Mouse (Mus musculus) brown adipose tissue, adult 24 weeks (tissue): ENCODE results near the gene Ldah. TPM values are rescaled to one million over a fixed set of nuclear protein-coding genes. Genes with fewer than 3 reads are reported as not detected.

Experiments
- H3K27ac ChIP-seq: fragments of 200-500 bp; replicated peaks from 2 replicates; pipeline ENCODE4 v1.5.1; 2012; ENCODE audit warnings: low read depth, mild to moderate bottlenecking, low read length
- H3K4me1 ChIP-seq: fragments of 200-500 bp; 2 replicates; pipeline ENCODE4 v1.6.1; 2012; ENCODE audit warnings: low read length, mixed read lengths; ENCODE audit not compliant: control insufficient read depth, insufficient read depth, insufficient read length
- H3K4me3 ChIP-seq: fragments of 200-500 bp; 2 replicates; pipeline ENCODE4 v1.5.1; 2012; ENCODE audit warnings: low read depth, mild to moderate bottlenecking, low read length, moderate library complexity; ENCODE audit not compliant: insufficient read depth
- polyA plus RNA-seq: library from polyadenylated mRNA; stranded (reverse); fragments of >200 nt; gene quantifications from 2 replicates; pipeline ENCODE4 v1.2.4, GENCODE M21; 2012; ENCODE audit not compliant: missing spikeins, insufficient read depth, insufficient read length

The Ldah gene
- polyA plus RNA-seq, 1 experiment, result 55.7 TPM

- no peak overlapping the region for H3K27ac ChIP-seq
- peak overlapping the region; percentile 36 for H3K4me3 ChIP-seq
- H3K4me1 ChIP-seq, result no peaks in the 10 kb centered on the region
Observed at GRCm38 (mm10) chr12:8298361-8299142, 90.6 kb downstream of the Ldah start.

- Histone ChIP-seq H3K27ac (no peak overlapping the region), H3K4me3 (no peak overlapping the region), H3K4me1 (no peaks in the 10 kb centered on the region)
Observed at GRCm38 (mm10) chr12:8299143-8300110, 91.5 kb downstream of the Ldah start.

- Histone ChIP-seq H3K4me1 (no peaks in the 10 kb centered on the region), H3K4me3 (no peak overlapping the region), H3K27ac (no peak overlapping the region)
Observed at GRCm38 (mm10) chr12:8300111-8300480, 92.2 kb downstream of the Ldah start.

DNA sequence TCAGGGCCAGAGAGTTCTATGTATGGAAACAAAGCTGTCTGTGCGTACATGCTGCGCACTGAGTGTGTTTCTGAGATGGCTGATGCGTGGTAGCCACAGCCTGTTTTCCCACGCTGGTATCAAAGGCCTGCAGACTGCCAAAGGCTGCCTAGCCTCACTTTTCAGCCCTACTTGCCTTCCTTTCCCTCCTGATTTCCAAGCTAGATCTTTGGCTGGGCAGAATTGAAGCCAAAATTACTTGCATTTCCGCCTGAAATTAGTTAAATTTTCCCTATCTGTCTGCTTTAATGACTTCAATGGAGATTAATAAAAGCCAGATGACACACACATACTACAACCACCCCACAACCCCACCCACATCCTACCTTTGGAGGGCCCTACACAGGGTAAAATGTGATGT lies 92.6 kb downstream of the Ldah start:
- no peak overlapping the region for H3K4me3 ChIP-seq
- no peak overlapping the region for H3K27ac ChIP-seq

DNA sequence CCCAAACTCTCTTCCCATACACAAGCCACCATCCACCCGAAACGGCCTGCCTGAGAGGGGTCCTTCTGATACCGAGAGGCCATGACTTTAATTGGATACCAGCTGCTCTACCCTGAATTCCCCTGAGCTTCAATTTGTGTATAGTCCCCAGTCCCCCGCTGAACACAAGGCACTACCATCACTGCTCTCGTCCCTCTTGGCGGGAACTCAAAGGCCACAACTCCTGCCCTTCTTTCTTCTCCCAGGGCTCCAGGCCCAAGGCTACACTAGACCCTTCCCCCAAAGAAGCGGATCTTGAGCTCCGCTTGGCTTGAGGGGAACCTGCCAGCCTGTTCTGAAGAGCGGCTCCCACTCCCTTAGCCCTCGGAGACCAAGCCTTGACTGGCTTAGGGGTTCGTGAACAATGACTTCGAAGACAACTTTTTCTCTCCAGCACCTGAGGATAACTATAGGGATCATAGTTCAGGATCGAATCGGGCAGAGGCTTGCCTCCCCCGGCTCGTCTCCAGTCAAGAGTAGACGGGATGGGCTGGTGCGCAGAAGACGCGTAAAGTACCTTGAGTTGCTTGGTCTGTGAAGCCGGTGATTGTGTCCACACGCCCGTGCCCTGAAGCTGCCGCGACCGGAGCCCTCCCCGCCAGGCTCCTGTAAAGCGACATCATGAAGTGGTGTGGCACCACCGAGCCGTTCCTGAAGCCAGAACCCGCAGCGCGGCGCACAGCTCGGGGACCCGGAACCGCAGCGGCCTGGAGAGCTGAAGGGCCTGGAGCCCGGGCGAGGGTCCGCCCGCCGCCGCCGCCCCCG lies 93.3 kb downstream of the Ldah start:
- Histone ChIP-seq H3K27ac (no peak overlapping the region), H3K4me1 (no peaks in the 10 kb centered on the region), H3K4me3 (peak overlapping the region; percentile 18; the same call in 1 of the 2 replicates)

More for the DNA sequence above, 92.6 kb downstream of the Ldah start:
- H3K4me1 ChIP-seq, result no peaks in the 10 kb centered on the region

GRCm38 (mm10) chr12:8301841-8302431 lies 94.0 kb downstream of the Ldah start, which contains the start of gene Gdf7:
TSS of gene Gdf7 (minus strand) at chr12:8301954.
- no peaks in the 10 kb centered on the region for H3K4me1 ChIP-seq
- peak within 1 kb of the TSS; percentile 18; the same call in 1 of the 2 replicates for H3K4me3 ChIP-seq
- no peak within 1 kb of the TSS for H3K27ac ChIP-seq

DNA sequence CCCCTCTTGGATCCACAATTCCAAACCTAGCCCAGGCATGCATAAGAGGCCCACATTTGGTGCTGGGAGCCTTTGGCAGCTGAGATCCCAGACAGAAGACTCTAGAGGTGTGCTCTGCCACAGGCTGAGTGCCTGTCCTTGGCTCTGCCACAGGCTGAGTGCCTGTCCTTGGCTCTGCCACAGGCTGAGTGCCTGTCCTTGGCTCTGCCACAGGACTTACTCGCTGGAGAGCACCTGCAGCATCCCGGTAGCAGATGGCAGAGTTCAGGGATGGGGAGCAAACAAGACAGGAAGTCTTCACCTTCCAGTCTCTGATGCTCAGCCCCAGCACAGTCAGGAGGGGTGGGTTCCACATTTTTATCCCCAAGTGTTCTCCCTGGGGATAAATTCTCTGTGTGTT lies 97.4 kb downstream of the Ldah start:
- no peak overlapping the region for H3K27ac ChIP-seq
- H3K4me1 ChIP-seq, result no peaks in the 10 kb centered on the region
- H3K4me3 ChIP-seq, result no peak overlapping the region

DNA sequence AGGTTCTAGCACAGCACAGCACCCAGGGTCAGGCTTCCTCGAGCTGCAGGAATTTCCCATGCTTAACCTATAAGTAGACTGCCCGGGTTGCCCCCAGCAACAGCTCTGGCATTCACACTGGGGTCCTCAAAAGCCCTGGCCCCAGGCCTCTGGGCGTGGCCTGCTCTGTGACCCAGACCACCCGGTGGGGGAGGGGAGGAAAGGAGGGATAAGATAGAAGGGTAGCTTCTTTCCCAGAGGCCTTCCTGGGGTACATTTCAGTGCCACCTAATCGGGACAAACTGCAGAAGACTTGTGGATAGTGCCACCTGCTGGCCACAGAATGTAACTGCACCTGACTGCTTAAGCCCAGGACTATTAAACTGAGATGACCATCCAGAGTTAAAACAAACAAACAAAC lies 98.5 kb downstream of the Ldah start:
- H3K4me1 ChIP-seq, result no peaks in the 10 kb centered on the region
- no peak overlapping the region for H3K4me3 ChIP-seq
- H3K27ac ChIP-seq, result no peak overlapping the region

GRCm38 (mm10) chr12:8306910-8307309 lies 99.0 kb downstream of the Ldah start:
- no peaks in the 10 kb centered on the region for H3K4me1 ChIP-seq
- H3K27ac ChIP-seq, result no peak overlapping the region
- H3K4me3 ChIP-seq, result no peak overlapping the region

DNA sequence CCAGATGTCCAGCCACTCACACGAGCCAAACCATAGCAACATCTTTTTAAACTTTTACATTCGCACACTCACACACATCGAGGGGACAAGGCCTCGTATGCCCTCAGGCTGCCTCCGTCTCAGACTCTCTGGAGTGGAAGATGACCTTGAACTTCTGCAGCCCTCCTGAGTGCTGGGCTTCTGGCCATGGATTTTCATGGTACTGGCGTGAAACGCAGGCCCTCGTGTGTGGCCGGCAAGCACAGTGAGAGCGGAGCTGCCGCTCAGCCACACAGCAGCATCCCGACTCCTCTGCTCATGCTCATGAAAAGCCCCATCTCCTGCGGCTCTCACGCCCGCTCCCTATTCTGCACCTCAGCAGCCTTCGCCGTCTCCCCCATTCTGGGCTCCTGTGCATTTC lies 103.1 kb downstream of the Ldah start:
- Histone ChIP-seq H3K4me3 (no peak overlapping the region), H3K4me1 (peaks cover 8% of the 10 kb centered on the region), H3K27ac (no peak overlapping the region)

DNA sequence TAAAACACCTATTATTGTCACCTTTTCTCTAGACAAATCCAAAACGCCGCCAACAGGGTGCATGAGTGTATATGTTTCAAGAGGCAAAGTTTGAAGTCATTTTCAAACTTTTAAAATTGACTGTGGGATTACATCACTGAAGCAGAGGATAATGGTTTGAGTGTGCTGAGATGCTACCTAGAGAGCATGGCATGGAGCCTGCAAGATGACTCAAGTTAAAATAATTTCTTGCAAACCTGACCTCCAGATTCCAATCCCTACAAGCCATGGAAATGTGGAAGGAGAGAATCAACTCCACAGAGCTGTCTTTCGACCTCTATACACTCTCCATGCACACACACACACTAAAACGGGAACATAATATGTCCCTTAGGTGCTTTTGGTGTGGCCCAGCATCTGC lies 104.4 kb downstream of the Ldah start:
- Histone ChIP-seq H3K27ac (no peak overlapping the region), H3K4me3 (no peak overlapping the region), H3K4me1 (peaks cover 8% of the 10 kb centered on the region)

DNA sequence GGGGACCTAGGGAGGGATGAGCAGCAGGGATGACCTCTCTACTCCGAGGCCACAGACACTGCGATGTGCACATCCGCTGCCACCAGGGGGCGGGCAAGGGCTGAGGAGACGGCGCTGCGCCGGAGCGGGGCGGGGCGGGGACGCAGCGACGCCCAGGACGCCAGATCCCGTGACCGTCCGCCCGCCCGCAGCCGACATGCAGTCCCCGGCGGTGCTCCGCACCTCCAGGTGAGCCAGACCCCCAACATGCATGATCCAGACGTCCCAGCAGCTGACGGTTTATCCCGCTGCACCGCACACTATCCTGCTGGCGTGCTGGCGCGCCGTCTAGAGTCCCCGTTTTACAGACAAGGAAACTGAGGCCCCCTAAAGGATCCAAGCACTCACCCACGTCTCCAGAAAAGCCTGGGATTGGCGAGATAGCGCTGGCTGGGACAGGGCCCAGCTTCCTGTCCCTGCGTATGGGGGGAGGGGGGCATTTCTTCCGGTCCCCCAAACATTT lies 105.4 kb downstream of the Ldah start, which contains the start of gene Hs1bp3:
Hs1bp3 (plus strand) TSS at position 163 of the 502 bp plus-strand sequence.
- Histone ChIP-seq H3K27ac (no peak within 1 kb of the TSS; the same call in 1 of the 2 replicates), H3K4me3 (peak within 1 kb of the TSS; percentile 93), H3K4me1 (peaks cover 8% of the 10 kb centered on the region)

GRCm38 (mm10) chr12:8313773-8314172 lies 105.9 kb downstream of the Ldah start:
- Histone ChIP-seq H3K27ac (no peak overlapping the region), H3K4me3 (peak overlapping the region; percentile 93), H3K4me1 (peaks cover 8% of the 10 kb centered on the region)

- H3K4me3 ChIP-seq, result no peak overlapping the region
- no peak overlapping the region for H3K27ac ChIP-seq
- H3K4me1 ChIP-seq, result peaks cover 8% of the 10 kb centered on the region
Observed at GRCm38 (mm10) chr12:8316541-8316940, 108.6 kb downstream of the Ldah start.
